Mouse (Mus musculus) heart, postnatal 25 days (tissue): ENCODE results near the gene Olfr109. TPM values are rescaled to one million over a fixed set of nuclear protein-coding genes. Genes with fewer than 3 reads are reported as not detected.

ENCODE experiments used
- DNase-seq: peaks from one replicate; pipeline ENCODE4 v3.0.0; 2022; ENCODE audit warnings: low spot score
- intact Hi-C: fragments of 180-260 bp; cut with DNase I; formaldehyde crosslinking; loops from one replicate; pipeline ENCODE4 v1.15.1; 2025
- total RNA-seq, 2 experiments: library from RNA; stranded (reverse); gene quantifications; 2 replicates each; pipeline ENCODE4 v1.2.3; 2021

Gene Olfr109
- total RNA-seq = not detected

DNA sequence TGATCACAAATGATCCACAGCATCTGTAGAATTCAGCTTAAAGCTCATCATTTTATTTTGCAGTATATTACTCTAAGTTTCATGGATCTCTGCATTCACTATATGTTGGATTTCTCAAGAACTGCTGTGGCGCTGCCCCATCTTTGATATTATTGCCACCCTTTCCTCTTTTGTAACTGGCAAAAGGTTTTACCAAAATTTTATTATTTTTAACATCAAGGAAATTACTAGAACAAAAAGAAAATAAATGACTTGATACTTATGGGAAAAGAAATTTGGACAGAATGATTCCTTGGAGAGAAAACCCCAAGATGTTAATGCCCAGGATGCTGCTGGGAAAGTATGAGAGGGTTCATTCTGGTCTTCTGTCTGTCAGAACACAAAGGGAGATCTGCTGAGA, at the start of gene Olfr109:
Olfr109 (plus strand) TSS at position 301 of the 400 bp plus-strand sequence.
- DNase-seq = no peak
- intact Hi-C loops = no loop called here

DNA sequence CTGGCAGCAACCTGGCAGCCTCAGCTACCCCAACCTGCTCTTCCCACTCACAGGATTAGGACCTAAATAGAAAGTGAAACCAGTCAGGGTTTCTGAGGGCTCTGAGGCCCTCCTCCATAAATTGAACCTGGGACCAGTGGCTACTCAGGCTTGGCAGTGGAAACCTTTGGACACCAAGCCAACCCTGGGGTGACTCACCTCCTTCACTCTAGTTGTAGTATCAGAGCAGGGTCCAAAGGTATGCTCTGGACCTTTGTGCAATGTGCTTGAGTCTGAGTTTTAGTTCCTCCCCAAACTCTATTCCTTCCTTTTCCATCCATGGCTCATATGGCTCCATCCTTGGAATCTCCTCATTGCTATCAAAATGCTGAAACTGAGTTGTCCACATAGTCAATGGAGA, 45.3 kb upstream of the Olfr109 start:
- DNase-seq = no peak
- intact Hi-C loops = no loop called here

DNA sequence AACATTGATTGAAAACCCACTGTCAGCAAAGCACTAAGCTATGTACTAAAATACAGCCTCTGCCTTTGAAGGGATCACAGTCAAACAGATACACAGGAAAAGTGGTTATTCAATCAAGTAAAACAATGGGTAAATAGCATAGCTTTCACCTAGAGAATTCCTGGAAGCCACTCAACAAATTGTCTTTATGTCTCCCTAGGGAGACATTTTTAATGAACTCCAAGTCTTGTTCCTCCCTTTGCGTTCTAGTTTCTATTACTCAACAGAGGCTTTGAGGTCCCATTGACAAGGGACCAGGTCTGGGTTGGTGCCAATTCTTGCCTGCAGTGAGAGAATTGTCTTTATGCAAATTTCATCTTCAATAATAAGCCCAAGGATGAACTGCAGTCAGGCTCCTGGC, 13.5 kb upstream of the Olfr109 start, which contains the start of gene Olfr108:
Olfr108 (plus strand) TSS at position 301 of the 400 bp plus-strand sequence.
- DNase-seq = no peak
- intact Hi-C loops = no loop called here

DNA sequence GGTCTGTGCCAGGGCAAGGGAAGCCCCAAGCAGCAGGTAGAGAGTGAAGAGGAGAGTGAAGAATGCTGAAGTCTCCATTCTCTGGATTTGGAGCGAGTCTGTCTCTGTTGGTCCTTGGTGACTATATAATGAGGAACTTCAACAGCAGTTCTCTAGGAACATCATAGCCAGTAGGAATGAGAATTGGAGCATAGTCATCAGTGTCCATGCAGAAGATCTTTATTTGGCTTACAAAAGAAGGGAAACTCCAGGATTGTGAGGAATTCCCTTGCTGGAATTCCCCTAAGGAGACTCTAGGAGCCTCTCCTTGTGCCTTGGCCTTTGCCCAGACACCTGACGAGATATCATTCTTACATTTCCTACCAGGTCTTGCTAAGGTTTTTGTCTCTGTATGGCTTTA, 24.7 kb downstream of the Olfr109 start, which contains the start of gene H2-M2:
H2-M2 (minus strand) TSS at position 101 of the 400 bp plus-strand sequence.
- DNase-seq = no peak
- intact Hi-C loops = no loop called here

DNA sequence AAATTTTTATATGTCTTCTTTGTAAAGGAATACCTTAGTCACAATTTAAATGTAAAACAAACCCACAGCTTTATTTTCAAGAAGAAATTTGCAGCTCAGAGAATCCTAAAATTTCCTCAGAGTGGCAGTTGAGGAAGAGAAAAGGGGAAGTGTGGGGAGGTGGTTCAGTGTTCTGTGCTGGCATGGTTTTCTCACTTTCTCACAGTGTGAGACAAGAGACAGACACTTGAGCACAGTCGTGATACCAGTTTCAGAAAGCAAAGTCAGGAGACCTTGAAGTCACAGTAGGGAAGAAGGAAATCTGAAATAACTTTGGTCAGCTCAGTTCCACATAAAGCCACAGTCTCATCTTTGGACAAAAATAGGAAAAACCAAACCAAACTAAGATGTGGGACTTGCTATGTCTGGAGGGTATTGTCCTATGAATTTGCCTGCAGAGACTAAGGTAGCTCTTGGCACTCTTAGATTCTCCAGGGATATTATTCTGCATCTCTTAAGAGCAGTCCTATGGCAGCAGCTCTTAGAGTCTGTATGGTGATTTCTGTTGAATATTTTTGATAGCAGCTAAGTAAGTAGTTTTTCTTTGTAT, 33.3 kb downstream of the Olfr109 start, which contains the start of gene Olfr110:
Olfr110 (plus strand) TSS at position 539 of the 589 bp plus-strand sequence.
- no peak for DNase-seq
- intact Hi-C loops = no loop called here

DNA sequence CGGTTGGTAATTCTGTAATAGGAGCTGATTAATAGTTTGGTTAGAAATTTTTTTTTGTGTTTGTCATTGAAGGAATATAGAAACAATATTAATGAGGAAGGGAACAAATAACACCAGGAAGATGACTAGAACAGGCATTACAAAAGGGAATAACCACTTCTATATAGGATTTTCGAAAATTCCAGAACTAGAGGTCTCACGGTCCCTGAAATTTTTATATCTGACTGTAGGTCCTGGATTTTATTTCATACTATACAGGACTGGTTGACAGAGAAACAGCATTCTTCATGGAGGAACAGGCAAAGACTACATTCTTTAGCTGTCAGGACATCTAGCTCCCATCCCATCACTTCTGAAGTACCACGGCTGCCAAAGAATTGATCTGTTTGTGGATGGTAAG, 49.0 kb downstream of the Olfr109 start, which contains the start of gene Olfr111:
Olfr111 (plus strand) TSS at position 301 of the 400 bp plus-strand sequence.
- intact Hi-C loops = no loop called here
- no peak for DNase-seq

Other genes with a start within 250 kb of the Olfr109 start
- gene Olfr95, start 245.8 kb upstream of the Olfr109 start, total RNA-seq = not detected
- gene Olfr96, start 238.8 kb upstream of the Olfr109 start, total RNA-seq = not detected
- not detected for gene Olfr97, start 221.6 kb upstream of the Olfr109 start, total RNA-seq
- gene Olfr98, start 195.2 kb upstream of the Olfr109 start, total RNA-seq = not detected
- gene H2-M3, start 188.7 kb upstream of the Olfr109 start, total RNA-seq = 1 to 10 TPM; 3.0 to 3.2 TPM
- gene Olfr99, start 175.5 kb upstream of the Olfr109 start, total RNA-seq = not detected
- not detected for gene Olfr101, start 154.6 kb upstream of the Olfr109 start, total RNA-seq
- not detected for gene Olfr102, start 141.9 kb upstream of the Olfr109 start, total RNA-seq
- not detected for gene Olfr103, start 119.2 kb upstream of the Olfr109 start, total RNA-seq
- gene Olfr104-ps, start 99.3 kb upstream of the Olfr109 start, total RNA-seq = not detected
- not detected for gene Olfr105-ps, start 79.9 kb upstream of the Olfr109 start, total RNA-seq
- not detected for gene Olfr106-ps, start 68.5 kb upstream of the Olfr109 start, total RNA-seq
- gene Olfr107, start 59.7 kb upstream of the Olfr109 start, total RNA-seq = not detected
- gene Olfr108, start 13.4 kb upstream of the Olfr109 start, total RNA-seq = not detected
- not detected for gene H2-M2, start 24.6 kb downstream of the Olfr109 start, total RNA-seq
- not detected for gene Olfr110, start 33.6 kb downstream of the Olfr109 start, total RNA-seq
- gene Olfr111, start 49.1 kb downstream of the Olfr109 start, total RNA-seq = not detected
- not detected for gene Olfr112, start 110.5 kb downstream of the Olfr109 start, total RNA-seq
- gene Olfr113, start 118.7 kb downstream of the Olfr109 start, total RNA-seq = not detected
- not detected for gene Olfr114, start 133.8 kb downstream of the Olfr109 start, total RNA-seq
- not detected for gene Olfr115, start 168.2 kb downstream of the Olfr109 start, total RNA-seq
- not detected for gene Olfr116, start 168.3 kb downstream of the Olfr109 start, total RNA-seq
- not detected for gene Olfr117, start 204.9 kb downstream of the Olfr109 start, total RNA-seq
- gene Olfr118, start 208.1 kb downstream of the Olfr109 start, total RNA-seq = not detected
- gene Olfr119, start 237.6 kb downstream of the Olfr109 start, total RNA-seq = not detected